ENCODE assay signal across 8 mouse cellular contexts in the genomic region with DNA sequence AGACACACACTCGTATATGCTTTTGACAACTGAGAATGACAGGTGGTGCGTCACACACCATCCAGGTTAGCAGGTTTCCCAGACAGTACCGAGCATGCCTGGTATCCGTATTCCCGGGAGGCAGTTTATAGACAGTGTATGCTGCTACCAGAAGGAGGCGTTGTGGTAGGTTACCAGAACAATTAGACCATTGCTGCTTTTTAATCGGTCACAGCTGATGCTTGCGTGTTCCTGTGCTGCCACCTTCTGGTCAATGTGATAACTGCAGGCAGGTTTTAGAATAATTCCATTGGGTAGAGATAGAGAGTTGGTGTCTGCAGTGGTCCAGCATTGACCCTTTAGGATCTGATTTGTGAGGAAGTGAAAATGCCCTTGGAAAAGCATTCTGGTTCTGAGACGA. TPM values are rescaled to one million over a fixed set of nuclear protein-coding genes. Genes with fewer than 3 reads are reported as not detected.
A peak's percentile ranks its signal among the peaks of the same experiment; 100 is the strongest.
DNase-seq lines count a peak whose midpoint lies in the region; ATAC-seq and TF ChIP-seq lines count a peak whose summit lies in the region.

No protein-coding gene starts in this region.

- peak; percentile 97 for DNase-seq in ES-CJ7 (ENCODE audit: low read depth, low spot score)
- peak; percentile 33 to 66 for DNase-seq in adrenal gland, postnatal 4 days (ENCODE audit: low spot score in 2 of 2)
- DNase-seq in heart, embryonic 10.5 days (ENCODE audit: low spot score), result peak; percentile 85
- DNase-seq in layer of hippocampus, adult 11-12 months (ENCODE audit: low spot score), result peak; percentile 95
- peak; percentile 93 for DNase-seq in lung, embryonic 14.5 days
- peak; percentile 35 for DNase-seq in ovary, postnatal 36 days (ENCODE audit: low spot score)
- peak; percentile 13 to 52 for DNase-seq in thymus, postnatal 36 days

- H3K27me3 ChIP-seq in embryonic facial prominence, embryonic 12.5 days, result 0 out of 2 replicates have a peak, but pooled peaks cover 9% of the 10 kb centered on the region
- H3K27me3 ChIP-seq in heart, embryonic 10.5 days (ENCODE audit: insufficient read depth, poor library complexity, severe bottlenecking), result peaks cover 28% of the 10 kb centered on the region
- no peaks in the 10 kb centered on the region for H3K27me3 ChIP-seq in lung, embryonic 14.5 days (ENCODE audit: insufficient read depth, low read length)

- H3K9me3 ChIP-seq in embryonic facial prominence, embryonic 12.5 days, result no peaks in the 10 kb centered on the region
- H3K9me3 ChIP-seq in heart, embryonic 10.5 days, result no peaks in the 10 kb centered on the region
- H3K9me3 ChIP-seq in lung, embryonic 14.5 days (ENCODE audit: low read depth, low read length), result no peaks in the 10 kb centered on the region

- no peaks in the 10 kb centered on the region for H3K4me1 ChIP-seq in embryonic facial prominence, embryonic 12.5 days
- H3K4me1 ChIP-seq in heart, embryonic 10.5 days, result no peaks in the 10 kb centered on the region
- no peaks in the 10 kb centered on the region for H3K4me1 ChIP-seq in lung, embryonic 14.5 days (ENCODE audit: insufficient read depth)

- H3K9ac ChIP-seq in embryonic facial prominence, embryonic 12.5 days, result no peak overlapping the region
- H3K9ac ChIP-seq in lung, embryonic 14.5 days, result no peak overlapping the region

- no peak overlapping the region for H3K4me2 ChIP-seq in embryonic facial prominence, embryonic 12.5 days (replicated peaks)
- no peak overlapping the region for H3K4me2 ChIP-seq in lung, embryonic 14.5 days

- TF ChIP-seq CTCF in lung, embryonic 14.5 days (IDR thresholded peaks at IDR 0.05; ENCODE audit: low read depth), result peak; percentile 95

- no peak overlapping the region for H3K4me3 ChIP-seq in embryonic facial prominence, embryonic 12.5 days
- H3K4me3 ChIP-seq in heart, embryonic 10.5 days, result no peak overlapping the region
- no peak overlapping the region for H3K4me3 ChIP-seq in lung, embryonic 14.5 days (ENCODE audit: low read depth, low read length)

- H3K36me3 ChIP-seq in embryonic facial prominence, embryonic 12.5 days, result no peaks in the 10 kb centered on the region
- no peaks in the 10 kb centered on the region for H3K36me3 ChIP-seq in heart, embryonic 10.5 days
- H3K36me3 ChIP-seq in lung, embryonic 14.5 days (ENCODE audit: insufficient read depth), result no peaks in the 10 kb centered on the region

- WGBS in embryonic facial prominence, embryonic 12.5 days, result 7% methylated on average over 9 of the region's 9 CpGs
- 11% methylated on average over 9 of the region's 9 CpGs for WGBS in heart, embryonic 10.5 days
- 8% methylated on average over 9 of the region's 9 CpGs for WGBS in lung, embryonic 14.5 days

- 0 out of 2 replicates have a peak, but pooled peaks have one; percentile 41 for ATAC-seq in embryonic facial prominence, embryonic 12.5 days (ENCODE audit: insufficient number of reproducible peaks, insufficient read depth, low FRiP score, low TSS enrichment)
- ATAC-seq in lung, embryonic 14.5 days (ENCODE audit: insufficient read depth), result peak; percentile 17; the same call in 1 of the 2 replicates

- no peak overlapping the region for H3K27ac ChIP-seq in embryonic facial prominence, embryonic 12.5 days
- no peak overlapping the region for H3K27ac ChIP-seq in heart, embryonic 10.5 days
- no peak overlapping the region for H3K27ac ChIP-seq in lung, embryonic 14.5 days (ENCODE audit: low read depth)

RNA-seq across cellular contexts. Expression of gene Sppl2c, which starts 9.7 kb away (rescaled TPM):
- not detected for total RNA-seq in adrenal gland, postnatal 4 days (2021)
- polyA plus RNA-seq in embryonic facial prominence, embryonic 12.5 days (2016; fragmentation: Nextera tagmentation; extraction: Ambion mirVana), result not detected in 2 replicates
- not detected in 2 replicates for polyA plus RNA-seq in heart, embryonic 10.5 days (2016; fragmentation: Nextera tagmentation; extraction: Ambion mirVana)
- polyA plus RNA-seq in lung, embryonic 14.5 days (2014; fragmentation: Nextera tagmentation; extraction: Ambion mirVana), result not detected in 2 replicates

RNA-seq across cellular contexts. Expression of gene Mapt, which starts 35.4 kb away (rescaled TPM):
- 100 to 1,000 TPM; 105 to 107 TPM for total RNA-seq in adrenal gland, postnatal 4 days (2021)
- 24.1 and 33.2 TPM in 2 replicates for polyA plus RNA-seq in embryonic facial prominence, embryonic 12.5 days (2016; fragmentation: Nextera tagmentation; extraction: Ambion mirVana)
- 0.92 and 1.4 TPM in 2 replicates for polyA plus RNA-seq in heart, embryonic 10.5 days (2016; fragmentation: Nextera tagmentation; extraction: Ambion mirVana)
- polyA plus RNA-seq in lung, embryonic 14.5 days (2014; fragmentation: Nextera tagmentation; extraction: Ambion mirVana), result 2.5 and 4.1 TPM in 2 replicates

Comparison
In these comparisons a context has a peak if more than half of its experiments do, and no peak if none do; other contexts are left out.
1. DNase-seq: peak in every context shown above with its lines; median percentile 97 in ES-CJ7; 95 in layer of hippocampus, adult 11-12 months; 93 in lung, embryonic 14.5 days; 85 in heart, embryonic 10.5 days; 50 in adrenal gland, postnatal 4 days; 35 in ovary, postnatal 36 days; 32 in thymus, postnatal 36 days.